Mouse (Mus musculus) macrophage (primary cell): ENCODE results near the gene Cnr2. TPM values are rescaled to one million over a fixed set of nuclear protein-coding genes. Genes with fewer than 3 reads are reported as not detected.
A peak's percentile ranks its signal among the peaks of the same experiment; 100 is the strongest.

Experiments used
- H3K27ac ChIP-seq: fragments of 350-480 bp; formaldehyde crosslinking; 2 replicates; pipeline ENCODE4 v1.9.0; 2021
- H3K36me3 ChIP-seq: fragments of 350-480 bp; formaldehyde crosslinking; 2 replicates; pipeline ENCODE4 v1.9.0; 2021; ENCODE audit errors: inconsistent target
- H3K4me3 ChIP-seq: fragments of 350-480 bp; formaldehyde crosslinking; 2 replicates; pipeline ENCODE4 v1.9.0; 2021; ENCODE audit errors: inconsistent target
- H3K79me2 ChIP-seq: fragments of 350-480 bp; formaldehyde crosslinking; 2 replicates; pipeline ENCODE4 v1.9.0; 2021; ENCODE audit errors: inconsistent target
- WGBS: methylation state at CpG from one replicate; pipeline ENCODE4 v1.1.7; 2026; ENCODE audit warnings: inconsistent platforms; ENCODE audit not compliant: missing documents; 5-methylcytosine and 5-hydroxymethylcytosine counted together
- polyA plus RNA-seq: library from polyadenylated mRNA; stranded (reverse); fragments of 250-400 nt; gene quantifications from 3 replicates; pipeline ENCODE4 v1.2.4, GENCODE M21; 2018; ENCODE audit warnings: inconsistent platforms

Gene Cnr2
- polyA plus RNA-seq, 1 experiment from 2014 or later = 9.0 TPM

- H3K36me3 ChIP-seq = peaks cover 21% of the 10 kb centered on the region
- 3% methylated on average over 28 of the region's 28 CpGs for WGBS
- peak overlapping the region; percentile 96 for H3K27ac ChIP-seq
- H3K4me3 ChIP-seq = peak overlapping the region; percentile 97
- peaks cover 56% of the 10 kb centered on the region for H3K79me2 ChIP-seq
Observed at GRCm38 (mm10) chr4:135946659-135947301, 51.6 kb downstream of the Cnr2 start.

GRCm38 (mm10) chr4:135948142-135948541, 52.9 kb downstream of the Cnr2 start:
- WGBS = 45% methylated on average over 8 of the region's 8 CpGs
- Histone ChIP-seq H3K36me3 (peaks cover 33% of the 10 kb centered on the region), H3K79me2 (peaks cover 67% of the 10 kb centered on the region), H3K4me3 (peak overlapping the region; percentile 97; the same call in 1 of the 2 replicates), H3K27ac (peak overlapping the region; percentile 96)

DNA sequence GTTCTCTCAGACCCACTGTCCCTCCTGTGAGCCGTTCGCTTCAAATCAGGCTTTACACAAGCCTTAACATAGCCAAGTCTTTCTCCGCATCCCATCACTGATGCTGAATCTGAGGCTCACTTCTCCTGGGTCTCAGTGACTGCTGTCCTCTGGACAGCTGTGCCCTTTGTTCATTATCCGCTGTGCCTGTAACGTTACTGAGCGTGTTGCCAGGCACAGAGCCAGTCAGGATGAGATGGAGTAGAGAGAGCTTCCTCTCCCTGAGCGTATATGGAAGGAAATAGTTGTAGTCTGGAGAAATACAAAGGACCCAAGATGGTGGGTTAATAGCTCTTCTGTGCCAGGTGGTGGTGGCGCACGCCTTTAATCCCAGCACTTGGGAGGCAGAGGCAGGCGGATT, 54.3 kb downstream of the Cnr2 start:
- peaks cover 41% of the 10 kb centered on the region for H3K36me3 ChIP-seq
- WGBS = 92% methylated on average over 7 of the region's 10 CpGs
- no peak overlapping the region for H3K27ac ChIP-seq
- peaks cover 71% of the 10 kb centered on the region for H3K79me2 ChIP-seq
- H3K4me3 ChIP-seq = no peak overlapping the region

DNA sequence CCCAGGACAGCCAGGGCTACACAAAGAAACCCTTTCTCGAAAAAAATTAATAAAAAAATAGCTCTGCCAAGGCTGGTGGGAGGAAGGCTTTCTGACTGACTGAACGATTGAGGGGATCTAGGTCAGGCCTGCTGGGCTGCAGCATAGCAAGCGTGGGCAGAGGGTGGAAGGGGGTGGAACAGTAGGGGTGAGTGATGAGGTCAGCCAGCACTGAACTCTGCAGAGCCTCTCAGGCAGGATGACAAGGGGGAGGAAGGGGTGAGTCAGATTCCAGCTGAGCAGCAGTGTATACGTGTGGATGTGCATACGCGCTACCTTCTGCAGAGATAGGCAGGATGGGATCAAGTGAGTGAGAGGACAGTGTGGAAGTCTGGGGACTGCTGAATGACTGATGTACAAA, 54.7 kb downstream of the Cnr2 start:
- H3K4me3 ChIP-seq = no peak overlapping the region
- H3K27ac ChIP-seq = no peak overlapping the region
- peaks cover 45% of the 10 kb centered on the region for H3K36me3 ChIP-seq
- peaks cover 75% of the 10 kb centered on the region for H3K79me2 ChIP-seq
- 74% methylated on average over 5 of the region's 6 CpGs for WGBS

- H3K4me3 ChIP-seq = no peak overlapping the region
- H3K27ac ChIP-seq = no peak overlapping the region
- WGBS = 94% methylated on average over 6 of the region's 6 CpGs
- H3K36me3 ChIP-seq = peaks cover 48% of the 10 kb centered on the region
- peaks cover 79% of the 10 kb centered on the region for H3K79me2 ChIP-seq
Observed at GRCm38 (mm10) chr4:135950365-135950764, 55.2 kb downstream of the Cnr2 start.

- Histone ChIP-seq H3K36me3 (peaks cover 57% of the 10 kb centered on the region), H3K27ac (no peak overlapping the region)
- WGBS = 93% methylated on average over 3 of the region's 3 CpGs
Observed at GRCm38 (mm10) chr4:135951505-135951904, 56.3 kb downstream of the Cnr2 start.

GRCm38 (mm10) chr4:135953179-135953578, 58.0 kb downstream of the Cnr2 start:
- Histone ChIP-seq H3K36me3 (peaks cover 71% of the 10 kb centered on the region), H3K27ac (no peak overlapping the region), H3K4me3 (no peak overlapping the region), H3K79me2 (peaks cover 64% of the 10 kb centered on the region)
- 96% methylated on average over 3 of the region's 3 CpGs for WGBS

More at GRCm38 (mm10) chr4:135951505-135951904, 56.3 kb downstream of the Cnr2 start:
- H3K4me3 ChIP-seq = no peak overlapping the region
- H3K79me2 ChIP-seq = peaks cover 81% of the 10 kb centered on the region

DNA sequence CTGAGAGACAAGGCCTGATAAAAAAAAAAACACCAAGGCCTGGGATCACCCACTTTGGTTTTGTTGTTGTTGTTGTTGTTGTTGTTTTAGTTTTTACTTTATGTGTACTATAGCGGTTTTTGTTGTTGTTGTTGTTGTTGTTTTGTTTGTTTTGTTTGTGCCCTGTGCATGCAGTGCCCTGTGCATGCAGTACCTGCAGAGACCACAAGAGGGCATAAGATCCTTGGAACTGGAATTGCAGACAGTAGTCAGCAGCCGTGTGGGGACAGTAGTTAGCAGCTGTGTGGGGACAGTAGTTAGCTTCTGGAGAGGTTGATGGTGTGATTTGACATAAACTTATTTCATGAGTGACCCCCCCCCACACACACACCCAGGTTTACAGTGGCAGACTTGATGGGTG, 59.0 kb downstream of the Cnr2 start:
- H3K27ac ChIP-seq = no peak overlapping the region
- no peak overlapping the region for H3K4me3 ChIP-seq
- H3K79me2 ChIP-seq = peaks cover 53% of the 10 kb centered on the region
- H3K36me3 ChIP-seq = peaks cover 78% of the 10 kb centered on the region
- 45% methylated on average over 2 of the region's 2 CpGs for WGBS

- H3K4me3 ChIP-seq = no peak overlapping the region
- peaks cover 84% of the 10 kb centered on the region for H3K36me3 ChIP-seq
- 97% methylated on average over 9 of the region's 9 CpGs for WGBS
- no peak overlapping the region for H3K27ac ChIP-seq
- H3K79me2 ChIP-seq = peaks cover 37% of the 10 kb centered on the region
Observed at GRCm38 (mm10) chr4:135955886-135956285, 60.7 kb downstream of the Cnr2 start.

DNA sequence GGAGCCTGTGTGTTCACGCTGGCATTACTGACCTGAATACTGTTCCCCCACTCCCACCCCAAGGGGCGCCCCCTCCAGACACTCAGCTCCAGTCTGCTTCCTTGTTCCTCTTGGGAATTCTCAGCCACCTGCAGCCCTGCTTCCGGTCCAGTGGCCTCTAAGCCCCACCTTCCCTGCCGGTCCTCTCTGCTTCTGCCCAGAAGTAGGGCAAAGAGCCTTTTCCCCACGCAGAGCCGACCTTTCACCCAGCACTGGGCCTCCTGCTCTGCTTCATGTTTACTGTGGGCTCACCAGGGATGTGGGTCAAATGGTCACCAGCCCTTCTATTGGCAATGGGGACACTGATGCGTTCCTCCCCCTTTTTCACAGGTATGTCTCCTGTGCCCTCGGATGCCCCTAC, 63.2 kb downstream of the Cnr2 start:
- H3K4me3 ChIP-seq = no peak overlapping the region

GRCm38 (mm10) chr4:135960717-135961116, 65.5 kb downstream of the Cnr2 start:
- WGBS = 47% methylated on average over 4 of the region's 5 CpGs
- no peak overlapping the region for H3K4me3 ChIP-seq
- peaks cover 1% of the 10 kb centered on the region; the same call in 1 of the 2 replicates for H3K79me2 ChIP-seq
- H3K27ac ChIP-seq = no peak overlapping the region
- H3K36me3 ChIP-seq = peaks cover 56% of the 10 kb centered on the region

More for the DNA sequence above, 63.2 kb downstream of the Cnr2 start:
- Histone ChIP-seq H3K36me3 (peaks cover 72% of the 10 kb centered on the region), H3K79me2 (peaks cover 15% of the 10 kb centered on the region; the same call in 1 of the 2 replicates), H3K27ac (no peak overlapping the region)
- WGBS = 95% methylated on average over 8 of the region's 8 CpGs

DNA sequence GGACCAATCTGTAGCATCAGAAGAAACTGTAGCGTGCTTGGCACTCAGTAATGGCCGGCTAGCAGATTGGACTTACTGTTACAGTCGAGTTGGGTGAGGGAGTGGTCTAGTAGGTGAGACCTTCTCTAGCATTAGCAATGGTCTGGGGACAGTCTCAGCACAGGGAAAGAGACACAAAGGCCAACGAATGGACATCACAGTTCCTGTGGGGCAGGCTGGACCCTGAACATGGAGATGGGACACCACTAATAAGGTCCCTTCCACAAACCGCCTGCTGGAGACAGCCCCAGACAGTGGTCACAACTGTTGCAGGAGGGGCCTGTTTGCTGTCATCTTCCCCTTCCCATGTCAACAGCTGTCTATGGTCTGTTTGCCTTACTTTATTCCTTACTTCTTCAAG, 66.5 kb downstream of the Cnr2 start:
- no peak overlapping the region for H3K27ac ChIP-seq
- no peak overlapping the region for H3K4me3 ChIP-seq
- no peaks in the 10 kb centered on the region; the same call in 1 of the 2 replicates for H3K79me2 ChIP-seq
- peaks cover 48% of the 10 kb centered on the region for H3K36me3 ChIP-seq
- WGBS = 94% methylated on average over 5 of the region's 5 CpGs

GRCm38 (mm10) chr4:135962198-135962597, 67.0 kb downstream of the Cnr2 start:
- Histone ChIP-seq H3K27ac (no peak overlapping the region), H3K4me3 (no peak overlapping the region), H3K79me2 (no peaks in the 10 kb centered on the region), H3K36me3 (peaks cover 47% of the 10 kb centered on the region)
- WGBS = 89% methylated on average over 5 of the region's 7 CpGs

GRCm38 (mm10) chr4:135962946-135963345, 67.8 kb downstream of the Cnr2 start:
- no peaks in the 10 kb centered on the region for H3K79me2 ChIP-seq
- H3K36me3 ChIP-seq = peaks cover 39% of the 10 kb centered on the region
- peak overlapping the region; percentile 88 for H3K4me3 ChIP-seq
- 2% methylated on average over 13 of the region's 15 CpGs for WGBS
- H3K27ac ChIP-seq = peak overlapping the region; percentile 84

GRCm38 (mm10) chr4:135963457-135964193, 68.4 kb downstream of the Cnr2 start, which contains the start of gene Gale:
TSS of gene Gale (plus strand) at chr4:135963727.
- H3K79me2 ChIP-seq = no peaks in the 10 kb centered on the region
- H3K4me3 ChIP-seq = peak within 1 kb of the TSS; percentile 88
- H3K36me3 ChIP-seq = peaks cover 32% of the 10 kb centered on the region
- H3K27ac ChIP-seq = peak within 1 kb of the TSS; percentile 84
- WGBS = under 1% methylated on average over 55 of the region's 56 CpGs
